Mouse (Mus musculus) limb, embryonic 13.5 days (tissue): Measurements from ENCODE around the gene Prkcd. TPM values are rescaled to one million over a fixed set of nuclear protein-coding genes. Genes with fewer than 3 reads are reported as not detected.

Experiments
- ATAC-seq: fragments of 200-750 bp; cut with Nextera tagmentation; 2 replicates; pipeline ENCODE4 v1.8.0; 2017; ENCODE audit warnings: low read depth, moderate number of reproducible peaks, moderate TSS enrichment; ENCODE audit not compliant: low FRiP score
- H3K27ac ChIP-seq: fragments of 300-500 bp; sonication (generic); 2 replicates; pipeline ENCODE4 v1.5.1; 2015; ENCODE audit warnings: inconsistent platforms, mild to moderate bottlenecking, moderate library complexity
- H3K27me3 ChIP-seq: fragments of 300-500 bp; sonication (generic); 2 replicates; pipeline ENCODE4 v1.6.1; 2015; ENCODE audit warnings: mild to moderate bottlenecking, inconsistent platforms
- H3K36me3 ChIP-seq: fragments of 300-500 bp; sonication (generic); 2 replicates; pipeline ENCODE4 v1.6.1; 2015; ENCODE audit warnings: inconsistent platforms, mild to moderate bottlenecking, moderate library complexity
- H3K4me1 ChIP-seq: fragments of 300-500 bp; sonication (generic); 2 replicates; pipeline ENCODE4 v1.6.1; 2015; ENCODE audit warnings: inconsistent platforms
- H3K4me2 ChIP-seq: fragments of 300-500 bp; sonication (generic); replicated peaks from 2 replicates; pipeline ENCODE4 v1.6.1; 2015; ENCODE audit warnings: inconsistent platforms, mild to moderate bottlenecking, moderate library complexity
- H3K4me3 ChIP-seq: fragments of 300-500 bp; sonication (generic); 2 replicates; pipeline ENCODE4 v1.5.1; 2015; ENCODE audit warnings: moderate library complexity, mild to moderate bottlenecking, inconsistent platforms
- H3K9ac ChIP-seq: fragments of 300-500 bp; sonication (generic); 2 replicates; pipeline ENCODE4 v1.6.1; 2015; ENCODE audit warnings: mild to moderate bottlenecking, inconsistent platforms
- H3K9me3 ChIP-seq: fragments of 300-500 bp; sonication (generic); 2 replicates; pipeline ENCODE4 v1.6.1; 2016; ENCODE audit warnings: inconsistent platforms
- WGBS: fragments of 180-500 bp; shearing (Covaris S2); methylation state at CpG from one replicate; pipeline ENCODE4 v1.1.7; 2015; 5-methylcytosine and 5-hydroxymethylcytosine counted together
- microRNA-seq: library from miRNA; unstranded; fragments of <30 nt; microRNA quantifications from one replicate; pipeline ENCODE4, GENCODE M21; 2016
- polyA plus RNA-seq: library from polyadenylated mRNA; unstranded; fragments of >200 nt; fragmentation: Nextera tagmentation; extraction: Ambion mirVana; gene quantifications from 2 replicates; pipeline ENCODE4 v1.2.1, GENCODE M21; 2015

Prkcd gene
- polyA plus RNA-seq, 1 experiment from 2014 or later = 58.5 TPM

GRCm38 (mm10) chr14:30548131-30548720, 77.8 kb downstream of the Prkcd start, which contains the start of gene Tkt:
Gene Tkt (plus strand): TSS chr14:30548359.
- H3K36me3 ChIP-seq = no peaks in the 10 kb centered on the region
- WGBS = 17% methylated on average over 8 of the region's 8 CpGs
- peaks cover 28% of the 10 kb centered on the region for H3K4me1 ChIP-seq
- peak within 1 kb of the TSS; percentile 85 for H3K4me3 ChIP-seq
- peak within 1 kb of the TSS; percentile 82 for H3K4me2 ChIP-seq
- H3K9ac ChIP-seq = peak within 1 kb of the TSS; percentile 93
- ATAC-seq = peak; percentile 3; the same call in 1 of the 2 replicates
- H3K9me3 ChIP-seq = no peaks in the 10 kb centered on the region
- H3K27ac ChIP-seq = peak within 1 kb of the TSS; percentile 92
- no peaks in the 10 kb centered on the region for H3K27me3 ChIP-seq

Small RNAs within 50 kb of the gene (microRNA-seq; reads per million reads assigned to microRNA genes)
- gene Mir3076 = 2.6 reads per million, percentile 9 among the genes with 10 or more reads in this experiment

Other genes with a start within 250 kb of the Prkcd start
- gene Dcp1a, start 146.7 kb downstream of the Prkcd start, polyA plus RNA-seq = 32.1 and 35.6 TPM in 2 replicates
- 2.9 and 4.7 TPM in 2 replicates for gene Cacna1d, start 134.8 kb downstream of the Prkcd start, polyA plus RNA-seq
- 228 and 235 TPM in 2 replicates for gene Tkt, start 77.9 kb downstream of the Prkcd start, polyA plus RNA-seq
- gene Rft1, start 28.1 kb upstream of the Prkcd start, polyA plus RNA-seq = 20.7 and 21.0 TPM in 2 replicates
- 15.3 and 15.5 TPM in 2 replicates for gene Sfmbt1, start 88.6 kb upstream of the Prkcd start, polyA plus RNA-seq
- 30.4 and 32.4 TPM in 2 replicates for gene Tmem110, start 199.4 kb upstream of the Prkcd start, polyA plus RNA-seq